Mouse (Mus musculus) stomach, postnatal 0 days (tissue): Measurements from ENCODE around the gene Trappc13.
A peak's percentile ranks its signal among the peaks of the same experiment; 100 is the strongest.

Experiments
- CTCF ChIP-seq: IDR thresholded peaks from 2 replicates; pipeline ENCODE4 v1.5.1; 2016; ENCODE audit warnings: antibody characterized with exemption, low read depth, mild to moderate bottlenecking, moderate library complexity
- EP300 ChIP-seq: optimal IDR thresholded peaks from 2 replicates; pipeline ENCODE3; 2016; ENCODE audit warnings: antibody characterized with exemption

DNA sequence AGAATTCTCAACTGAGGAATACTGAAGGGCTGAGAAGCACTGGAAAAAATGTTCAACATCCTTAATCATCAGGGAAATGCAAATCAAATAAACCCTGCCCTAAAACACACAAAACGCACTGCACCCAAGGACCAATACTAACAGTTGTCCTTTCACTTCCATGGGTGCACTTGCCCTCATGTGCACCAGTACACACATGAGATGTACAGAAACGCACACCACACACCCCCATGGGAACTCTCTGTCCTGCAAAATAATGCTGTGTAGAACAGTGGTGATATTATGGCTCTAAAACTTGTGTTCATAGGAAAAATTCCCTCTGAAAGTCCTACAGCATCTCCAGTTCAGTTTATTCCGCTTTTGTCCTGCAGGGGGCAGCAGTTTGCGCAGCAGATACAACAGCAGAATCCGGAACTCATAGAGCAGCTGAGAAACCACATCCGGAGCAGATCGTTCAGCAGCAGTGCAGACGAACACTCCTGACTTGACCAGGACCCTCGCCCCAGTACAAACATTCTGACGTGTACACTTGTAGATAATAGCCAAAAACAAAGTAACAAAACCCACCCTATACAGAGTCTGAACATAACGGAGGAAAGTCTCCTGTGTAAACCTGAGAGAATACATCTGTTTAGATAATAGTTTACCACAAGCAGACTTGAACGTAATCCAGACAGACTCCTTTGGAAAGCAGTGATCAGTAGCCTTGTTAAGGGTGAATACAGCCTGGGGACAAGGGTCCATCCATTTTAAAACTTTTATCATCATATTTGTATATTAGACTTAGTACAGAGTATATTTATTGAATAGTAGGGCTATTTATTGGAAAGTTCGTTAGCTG, 38.7 kb downstream of the Trappc13 start:
- TF ChIP-seq EP300 (no peak), CTCF (peak; percentile 93)
